Mouse (Mus musculus) E14TG2a.4 (cell line): ENCODE measurements around the gene Apba1.

ENCODE experiments used
- H3K27me3 ChIP-seq: 2 replicates; pipeline ENCODE4 v1.6.1; 2014; ENCODE audit warnings: low read length, control low read depth; ENCODE audit not compliant: insufficient read depth
- H3K36me3 ChIP-seq: 2 replicates; pipeline ENCODE4 v1.6.1; 2014; ENCODE audit warnings: low read length, control low read depth; ENCODE audit not compliant: insufficient read depth
- H3K4me1 ChIP-seq: replicated peaks from 2 replicates; pipeline ENCODE4 v1.6.1; 2014; ENCODE audit warnings: low read depth, low read length, control low read depth
- H3K4me3 ChIP-seq: replicated peaks from 2 replicates; pipeline ENCODE4 v1.5.1; 2014; ENCODE audit warnings: mild to moderate bottlenecking, low read length
- H3K9me3 ChIP-seq: 2 replicates; pipeline ENCODE4 v1.6.1; 2014; ENCODE audit warnings: low read length, control low read depth
- CTCF ChIP-seq: conservative IDR thresholded peaks from 2 replicates; pipeline ENCODE4 v1.5.1; 2014; ENCODE audit warnings: low read length
- NANOG ChIP-seq: IDR thresholded peaks from 2 replicates; pipeline ENCODE4 v1.6.1; 2014; ENCODE audit warnings: borderline replicate concordance, low read length, mixed read lengths
- POU5F1 ChIP-seq: IDR thresholded peaks from 2 replicates; pipeline ENCODE4 v1.6.1; 2014; ENCODE audit warnings: low read length, borderline replicate concordance

Gene Apba1

DNA sequence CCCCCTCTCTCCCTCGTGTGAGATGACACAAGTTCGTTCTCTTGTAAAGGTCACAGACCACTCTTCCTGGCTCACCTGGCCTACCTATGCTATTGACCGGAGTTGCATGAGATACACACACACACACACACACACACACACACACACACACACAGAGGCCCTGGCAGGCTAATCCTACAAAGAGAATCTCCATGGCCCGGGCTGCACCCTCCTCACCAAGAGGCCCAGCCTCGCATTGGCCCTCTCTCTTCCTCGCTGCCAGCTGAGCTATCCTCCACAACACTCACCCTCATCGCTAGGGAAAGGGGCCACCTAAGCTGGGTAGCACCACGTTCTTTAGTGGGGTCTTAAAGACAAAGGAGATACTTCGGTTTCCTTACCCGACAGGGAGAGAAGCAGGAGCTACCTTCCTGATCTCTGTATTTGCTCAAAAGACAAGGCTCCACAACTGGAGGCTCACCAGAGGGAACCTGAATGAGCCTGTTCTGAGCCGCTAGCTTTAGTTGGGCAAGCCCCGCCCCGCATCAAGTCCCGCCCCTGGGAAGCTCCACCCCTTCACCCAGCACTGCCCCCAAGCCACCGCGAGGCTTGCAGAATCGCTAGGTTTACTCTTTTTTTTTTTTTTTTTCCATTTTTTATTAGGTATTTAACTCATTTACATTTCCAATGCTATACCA lies 197.8 kb downstream of the Apba1 start:
- Histone ChIP-seq H3K36me3 (no peaks in the 10 kb centered on the region), H3K9me3 (no peaks in the 10 kb centered on the region), H3K27me3 (peaks cover 10% of the 10 kb centered on the region; the same call in 1 of the 2 replicates), H3K4me1 (peaks cover 46% of the 10 kb centered on the region), H3K4me3 (peak overlapping the region; percentile 69)
- no peak for TF ChIP-seq NANOG
- TF ChIP-seq POU5F1: no peak
- TF ChIP-seq CTCF: no peak

DNA sequence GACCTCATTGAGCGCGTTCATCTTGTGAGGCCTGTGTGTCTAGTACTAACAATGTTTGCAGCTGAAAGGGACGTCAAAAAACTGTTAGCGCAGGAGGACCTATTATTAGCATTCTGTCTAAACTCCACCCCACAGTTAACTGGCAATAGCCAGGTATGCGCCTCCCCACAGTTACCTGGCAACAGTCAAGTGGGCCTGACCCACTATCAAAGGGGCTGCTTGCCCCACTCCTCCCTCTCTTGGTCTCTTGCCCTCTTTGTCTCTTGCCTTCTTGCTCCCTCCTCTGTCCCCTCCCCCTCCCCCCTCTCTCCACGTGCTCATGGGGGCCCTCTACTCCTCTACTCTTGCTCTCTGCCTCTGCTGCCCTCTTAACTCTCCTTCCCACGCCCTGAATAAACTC lies 198.9 kb downstream of the Apba1 start:
- TF ChIP-seq CTCF (no peak), POU5F1 (no peak), NANOG (no peak)
- Histone ChIP-seq H3K9me3 (no peaks in the 10 kb centered on the region), H3K4me3 (no peak overlapping the region), H3K36me3 (no peaks in the 10 kb centered on the region), H3K27me3 (peaks cover 14% of the 10 kb centered on the region; the same call in 1 of the 2 replicates), H3K4me1 (peaks cover 52% of the 10 kb centered on the region)

DNA sequence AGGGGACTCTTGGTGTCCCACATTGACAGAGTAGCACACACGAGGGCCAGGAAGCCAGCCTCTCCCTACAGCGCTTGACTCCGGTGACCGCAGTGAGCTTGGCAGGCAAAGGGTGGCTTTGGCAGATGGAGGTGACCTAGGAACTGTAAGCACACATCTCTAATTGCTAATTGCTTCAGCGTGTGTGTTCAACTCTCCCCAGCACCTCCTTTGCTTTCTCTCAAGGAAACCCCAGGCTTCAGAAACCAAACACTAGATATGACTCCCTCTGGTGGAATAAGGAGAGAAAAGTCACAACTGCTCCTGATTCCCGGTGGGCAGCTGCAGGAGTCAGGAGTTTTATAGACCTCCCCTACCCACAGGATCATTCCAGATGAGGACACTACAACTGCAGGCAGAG lies 200.2 kb downstream of the Apba1 start:
- no peaks in the 10 kb centered on the region; the same call in 1 of the 2 replicates for H3K9me3 ChIP-seq
- no peak overlapping the region for H3K4me3 ChIP-seq
- peaks cover 48% of the 10 kb centered on the region for H3K4me1 ChIP-seq
- peak; percentile 34; the same call in 1 of the 2 replicates for TF ChIP-seq CTCF
- no peak for TF ChIP-seq POU5F1
- peaks cover 21% of the 10 kb centered on the region for H3K27me3 ChIP-seq
- no peaks in the 10 kb centered on the region for H3K36me3 ChIP-seq

DNA sequence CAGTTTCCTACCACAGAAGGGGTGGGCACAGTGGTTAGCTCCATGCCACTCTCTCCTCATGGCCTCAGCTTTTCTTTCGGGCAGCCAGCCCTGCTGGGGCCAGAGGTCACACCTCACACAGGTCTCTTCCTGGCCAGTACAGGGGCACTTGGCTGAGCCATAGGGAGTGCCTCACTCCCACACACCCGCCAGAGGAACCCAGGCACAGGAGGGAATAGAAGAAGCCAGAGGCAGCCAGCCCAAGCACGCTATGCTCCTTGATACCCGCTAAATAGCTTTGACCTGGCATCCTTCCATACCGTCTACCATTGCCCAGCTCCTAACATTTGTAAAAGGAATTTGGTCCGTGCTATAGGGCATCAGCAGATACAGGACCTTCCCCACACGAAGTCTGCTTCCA lies 201.2 kb downstream of the Apba1 start:
- Histone ChIP-seq H3K4me3 (no peak overlapping the region), H3K36me3 (no peaks in the 10 kb centered on the region), H3K27me3 (peaks cover 30% of the 10 kb centered on the region), H3K9me3 (no peaks in the 10 kb centered on the region; the same call in 1 of the 2 replicates), H3K4me1 (peaks cover 39% of the 10 kb centered on the region)
- TF ChIP-seq POU5F1: no peak
- TF ChIP-seq CTCF: no peak
- no peak for TF ChIP-seq NANOG

DNA sequence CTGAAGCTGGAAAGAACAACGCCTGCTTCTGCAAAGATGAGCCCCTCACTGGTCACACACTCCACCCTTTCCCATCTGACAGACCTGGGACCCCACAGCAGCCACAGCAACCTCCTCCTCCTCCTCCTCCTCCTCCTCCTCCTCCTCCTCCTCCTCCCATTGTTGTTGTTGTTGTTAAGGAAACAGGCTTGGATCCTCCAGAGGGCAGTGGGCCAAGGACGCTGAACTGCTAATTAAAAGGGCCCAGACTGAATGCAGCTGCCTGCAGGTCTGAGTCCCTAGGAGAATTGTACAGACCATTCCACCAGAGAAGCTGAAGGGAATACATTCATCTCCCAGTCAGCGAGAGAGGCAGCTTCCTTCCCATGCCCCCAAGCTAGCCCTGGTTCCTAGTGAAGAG lies 201.6 kb downstream of the Apba1 start:
- Histone ChIP-seq H3K4me3 (no peak overlapping the region), H3K4me1 (peaks cover 36% of the 10 kb centered on the region), H3K36me3 (no peaks in the 10 kb centered on the region), H3K27me3 (peaks cover 30% of the 10 kb centered on the region), H3K9me3 (no peaks in the 10 kb centered on the region; the same call in 1 of the 2 replicates)
- TF ChIP-seq POU5F1: no peak
- TF ChIP-seq CTCF: no peak
- no peak for TF ChIP-seq NANOG

DNA sequence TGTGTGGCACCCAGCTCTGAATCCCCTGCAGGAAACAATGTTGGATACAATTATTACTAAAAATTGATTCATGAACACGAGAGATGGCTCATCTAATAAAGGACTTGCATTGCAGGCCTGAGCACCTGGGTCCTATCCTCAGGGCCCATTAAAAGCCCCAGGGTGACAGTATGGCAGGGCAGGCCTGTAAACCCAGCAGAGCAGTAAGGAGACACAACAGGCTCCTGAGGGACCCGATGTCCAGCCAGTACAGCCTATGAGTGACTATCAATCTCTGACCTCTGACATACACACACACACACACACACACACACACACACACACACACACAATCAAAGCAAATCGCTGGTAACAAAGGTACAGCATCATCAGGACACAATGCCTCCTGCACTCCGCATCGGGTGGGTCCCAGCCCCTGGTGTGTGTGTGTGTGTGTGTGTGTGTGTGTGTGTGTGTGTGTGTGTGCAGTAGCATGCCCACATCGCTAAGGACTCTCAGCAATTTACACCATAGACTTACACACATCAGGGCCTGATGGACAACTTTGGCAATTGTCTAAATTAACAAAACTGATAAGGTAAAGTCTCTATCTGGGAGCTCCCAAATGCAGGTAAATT lies 202.3 kb downstream of the Apba1 start:
- peaks cover 30% of the 10 kb centered on the region for H3K4me1 ChIP-seq
- H3K27me3 ChIP-seq: peaks cover 30% of the 10 kb centered on the region
- H3K9me3 ChIP-seq: no peaks in the 10 kb centered on the region; the same call in 1 of the 2 replicates
- no peaks in the 10 kb centered on the region for H3K36me3 ChIP-seq
- no peak overlapping the region for H3K4me3 ChIP-seq
- TF ChIP-seq NANOG (no peak), POU5F1 (no peak), CTCF (no peak)

DNA sequence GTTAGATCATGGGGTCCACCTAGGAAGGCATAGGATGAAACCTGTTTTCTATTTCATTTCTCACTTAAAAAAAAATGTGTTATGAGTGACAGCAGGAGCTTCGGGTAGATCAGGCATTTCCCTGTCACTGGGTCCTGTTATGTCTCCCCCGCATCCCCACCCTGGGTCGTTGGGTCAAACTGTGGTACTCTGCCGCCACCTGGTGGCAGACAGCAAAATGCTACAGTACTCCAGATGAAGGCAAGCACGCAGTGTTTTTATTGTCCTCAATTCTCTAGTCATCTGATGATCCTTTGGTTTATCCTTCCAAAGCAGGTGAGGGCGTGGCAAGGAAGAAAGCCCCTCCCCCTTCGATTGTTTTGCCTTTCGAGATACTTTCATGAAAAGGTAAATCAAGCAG lies 202.8 kb downstream of the Apba1 start:
- Histone ChIP-seq H3K4me3 (no peak overlapping the region), H3K36me3 (no peaks in the 10 kb centered on the region), H3K9me3 (no peaks in the 10 kb centered on the region; the same call in 1 of the 2 replicates), H3K27me3 (peaks cover 30% of the 10 kb centered on the region), H3K4me1 (peaks cover 24% of the 10 kb centered on the region)
- TF ChIP-seq CTCF (peak; percentile 85), POU5F1 (no peak)

DNA sequence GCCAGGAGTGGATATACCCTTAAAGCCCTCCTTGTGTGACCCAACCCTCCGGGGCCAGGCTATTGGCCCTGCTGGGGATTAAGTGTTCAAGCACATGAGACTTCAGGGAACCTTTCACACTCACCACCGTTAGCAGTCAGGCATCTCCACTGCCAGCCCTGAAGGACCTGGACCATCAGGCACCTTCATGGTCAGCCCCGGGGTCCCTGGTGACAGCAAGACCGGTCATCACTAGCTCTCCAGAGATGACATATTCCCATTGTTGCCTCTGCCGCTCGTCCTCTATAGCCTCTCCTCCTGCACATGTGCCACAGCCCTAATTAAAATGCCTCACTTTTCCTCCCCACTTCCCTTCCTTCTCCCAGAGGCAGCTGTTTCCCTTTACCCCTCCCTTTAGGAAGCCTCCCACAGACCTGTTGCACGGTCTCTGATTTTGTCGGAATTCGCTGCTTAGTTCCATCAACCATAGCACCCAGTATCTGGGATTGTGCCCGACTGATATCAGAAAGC lies 205.8 kb downstream of the Apba1 start:
- H3K27me3 ChIP-seq: peaks cover 30% of the 10 kb centered on the region
- TF ChIP-seq NANOG: no peak
- no peak for TF ChIP-seq POU5F1
- no peak for TF ChIP-seq CTCF
- no peaks in the 10 kb centered on the region; the same call in 1 of the 2 replicates for H3K9me3 ChIP-seq
- no peak overlapping the region for H3K4me3 ChIP-seq
- H3K4me1 ChIP-seq: peaks cover 17% of the 10 kb centered on the region
- no peaks in the 10 kb centered on the region for H3K36me3 ChIP-seq

DNA sequence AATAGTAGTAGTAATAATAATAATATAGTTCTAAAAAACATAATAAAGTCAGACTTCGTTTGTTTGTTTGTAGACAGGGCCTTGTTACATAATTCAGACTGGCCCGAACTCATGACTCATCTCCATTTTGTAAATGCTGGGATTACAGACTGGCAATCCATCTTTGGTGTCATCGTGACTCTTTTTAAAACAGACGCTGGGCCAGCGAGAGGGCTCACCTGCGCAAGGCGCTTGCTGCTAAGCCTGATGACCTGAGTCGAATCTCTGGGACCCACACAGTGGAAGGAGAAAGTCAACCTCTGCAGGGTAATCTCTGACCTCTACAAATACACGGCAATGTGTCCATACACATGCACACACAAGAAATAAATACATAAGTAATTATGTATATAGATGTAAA lies 207.7 kb downstream of the Apba1 start:
- peaks cover 20% of the 10 kb centered on the region for H3K27me3 ChIP-seq
- H3K9me3 ChIP-seq: no peaks in the 10 kb centered on the region; the same call in 1 of the 2 replicates
- no peak overlapping the region for H3K4me3 ChIP-seq
- H3K4me1 ChIP-seq: peaks cover 17% of the 10 kb centered on the region
- TF ChIP-seq NANOG (no peak), POU5F1 (no peak), CTCF (no peak)
- no peaks in the 10 kb centered on the region for H3K36me3 ChIP-seq

DNA sequence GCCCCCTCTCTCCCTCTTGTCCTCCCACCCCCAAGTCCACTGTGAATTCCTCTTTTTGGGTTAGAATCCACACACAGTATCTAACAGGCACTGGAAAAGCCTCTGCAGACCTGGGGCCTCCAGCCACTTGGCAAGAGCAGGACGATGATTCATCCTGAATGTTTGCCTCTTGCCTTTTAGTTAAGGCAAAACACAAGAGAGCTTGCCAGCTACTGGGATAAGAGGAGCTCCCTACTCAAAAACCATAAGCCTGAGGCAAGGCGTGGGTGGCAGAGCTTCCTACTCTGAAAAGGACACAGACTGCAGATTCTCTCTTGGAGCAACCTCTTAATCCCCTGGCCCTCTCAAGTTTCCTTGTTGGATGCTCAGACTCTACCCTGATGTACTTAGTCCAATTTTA lies 208.5 kb downstream of the Apba1 start:
- H3K27me3 ChIP-seq: peaks cover 18% of the 10 kb centered on the region
- TF ChIP-seq POU5F1: no peak
- no peak for TF ChIP-seq CTCF
- TF ChIP-seq NANOG: no peak
- no peak overlapping the region for H3K4me3 ChIP-seq
- no peaks in the 10 kb centered on the region; the same call in 1 of the 2 replicates for H3K9me3 ChIP-seq
- H3K4me1 ChIP-seq: peaks cover 15% of the 10 kb centered on the region
- H3K36me3 ChIP-seq: no peaks in the 10 kb centered on the region
